Mouse (Mus musculus): ENCODE data around the gene Gan. TPM values are rescaled to one million over a fixed set of nuclear protein-coding genes. Genes with fewer than 3 reads are reported as not detected.

The Gan gene
- total RNA-seq, 2 experiments from 2014 or later = 18.1 to 29.7 TPM

Other genes starting within 250 kb of the Gan start
- 12.5 and 20.0 TPM in 2 replicates for gene Cmc2, start 236.7 kb upstream of the Gan start, total RNA-seq (2015; ENCODE audit: low replicate concordance)
- gene Cmc2, start 236.7 kb upstream of the Gan start, total RNA-seq (2017; ENCODE audit: low replicate concordance) = 26.9 and 35.7 TPM in 2 replicates
- 14.2 and 14.6 TPM in 2 replicates for gene Cenpn, start 236.4 kb upstream of the Gan start, total RNA-seq (2015; ENCODE audit: low replicate concordance)
- 11.0 and 11.9 TPM in 2 replicates for gene Cenpn, start 236.4 kb upstream of the Gan start, total RNA-seq (2017; ENCODE audit: low replicate concordance)
- gene Atmin, start 214.7 kb upstream of the Gan start, total RNA-seq (2015; ENCODE audit: low replicate concordance) = 3.3 and 5.0 TPM in 2 replicates
- 2.8 and 3.9 TPM in 2 replicates for gene Atmin, start 214.7 kb upstream of the Gan start, total RNA-seq (2017; ENCODE audit: low replicate concordance)
- not detected in 2 replicates for gene 1700030J22Rik, start 179.2 kb upstream of the Gan start, total RNA-seq (2015; ENCODE audit: low replicate concordance)
- not detected in 2 replicates for gene 1700030J22Rik, start 179.2 kb upstream of the Gan start, total RNA-seq (2017; ENCODE audit: low replicate concordance)
- gene Gcsh, start 164.6 kb upstream of the Gan start, total RNA-seq (2015; ENCODE audit: low replicate concordance) = 9.8 and 19.0 TPM in 2 replicates
- 9.8 and 11.2 TPM in 2 replicates for gene Gcsh, start 164.6 kb upstream of the Gan start, total RNA-seq (2017; ENCODE audit: low replicate concordance)
- not detected in 2 replicates for gene Pkd1l2, start 75.7 kb upstream of the Gan start, total RNA-seq (2015; ENCODE audit: low replicate concordance)
- not detected in 2 replicates for gene Pkd1l2, start 75.7 kb upstream of the Gan start, total RNA-seq (2017; ENCODE audit: low replicate concordance)
- gene Bco1, start 62.3 kb upstream of the Gan start, total RNA-seq (2015; ENCODE audit: low replicate concordance) = not detected in 2 replicates
- gene Bco1, start 62.3 kb upstream of the Gan start, total RNA-seq (2017; ENCODE audit: low replicate concordance) = not detected in 2 replicates
- gene Cmip, start 98.9 kb downstream of the Gan start, total RNA-seq (2015; ENCODE audit: low replicate concordance) = 25.1 and 34.8 TPM in 2 replicates
- gene Cmip, start 98.9 kb downstream of the Gan start, total RNA-seq (2017; ENCODE audit: low replicate concordance) = 23.0 and 28.3 TPM in 2 replicates